Mouse (Mus musculus): ENCODE measurements around the gene Nmrk1. TPM values are rescaled to one million over a fixed set of nuclear protein-coding genes. Genes with fewer than 3 reads are reported as not detected.

Gene Nmrk1
- polyA plus RNA-seq, 1 experiment from 2014 or later = 4.7 TPM

DNA sequence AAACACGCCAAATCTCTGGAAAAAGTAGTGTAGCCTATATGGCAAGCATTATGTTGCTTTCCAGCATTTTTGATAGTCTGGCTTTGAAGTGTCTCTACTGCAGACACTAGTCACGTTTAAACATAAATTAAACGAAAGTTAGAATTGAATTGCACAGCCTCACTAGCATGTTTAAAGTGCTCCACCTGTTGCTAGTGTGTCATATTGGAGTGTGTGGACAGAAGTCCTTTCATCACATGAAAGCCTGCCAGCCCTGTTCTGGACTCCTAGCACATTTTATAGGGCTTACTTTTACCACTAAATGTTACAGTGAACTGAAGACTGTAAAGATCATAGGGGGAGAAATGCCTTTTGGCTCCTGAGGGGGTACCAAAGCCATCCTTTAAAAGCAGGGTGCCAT is 40.7 kb downstream of the Nmrk1 start:
- H3K4me2 ChIP-seq (replicated peaks; ENCODE audit: low read depth) = peak overlapping the region; percentile 85
- H3K36me3 ChIP-seq (ENCODE audit: control insufficient read depth, insufficient read depth) = no peaks in the 10 kb centered on the region
- TF ChIP-seq CTCF (IDR thresholded peaks at IDR 0.05; ENCODE audit: low read depth) = no peak
- no peak overlapping the region for H3K27ac ChIP-seq (ENCODE audit: low read depth, low read length)
- H3K27me3 ChIP-seq (replicated peaks; ENCODE audit: control insufficient read depth, insufficient read depth, low read length) = no peaks in the 10 kb centered on the region
- 66% methylated on average over 3 of the region's 3 CpGs for WGBS
- no peak overlapping the region for H3K9ac ChIP-seq (ENCODE audit: low read depth, low read length)
- no peak overlapping the region for H3K4me3 ChIP-seq (ENCODE audit: low read depth, low read length)
- no peaks in the 10 kb centered on the region for H3K4me1 ChIP-seq (replicated peaks; ENCODE audit: control insufficient read depth, insufficient read depth, low read length)
- H3K9me3 ChIP-seq (ENCODE audit: control insufficient read depth) = no peaks in the 10 kb centered on the region
- ATAC-seq = no peak

GRCm38 (mm10) chr19:18673116-18673515 is 41.4 kb downstream of the Nmrk1 start:
- no peak overlapping the region for H3K4me3 ChIP-seq (ENCODE audit: low read depth, low read length)
- no peaks in the 10 kb centered on the region for H3K36me3 ChIP-seq (ENCODE audit: control insufficient read depth, insufficient read depth)
- no peak overlapping the region for H3K27ac ChIP-seq (ENCODE audit: low read depth, low read length)
- H3K9me3 ChIP-seq (ENCODE audit: control insufficient read depth) = no peaks in the 10 kb centered on the region
- 69% methylated on average over 4 of the region's 4 CpGs for WGBS
- no peaks in the 10 kb centered on the region for H3K27me3 ChIP-seq (replicated peaks; ENCODE audit: control insufficient read depth, insufficient read depth, low read length)
- no peak for ATAC-seq
- H3K9ac ChIP-seq (ENCODE audit: low read depth, low read length) = no peak overlapping the region
- no peaks in the 10 kb centered on the region for H3K4me1 ChIP-seq (replicated peaks; ENCODE audit: control insufficient read depth, insufficient read depth, low read length)
- no peak for TF ChIP-seq CTCF (IDR thresholded peaks at IDR 0.05; ENCODE audit: low read depth)
- H3K4me2 ChIP-seq (replicated peaks; ENCODE audit: low read depth) = no peak overlapping the region

GRCm38 (mm10) chr19:18682142-18682541 is 50.4 kb downstream of the Nmrk1 start:
- WGBS = 69% methylated on average over 4 of the region's 4 CpGs
- no peaks in the 10 kb centered on the region for H3K4me1 ChIP-seq (replicated peaks; ENCODE audit: control insufficient read depth, insufficient read depth, low read length)

DNA sequence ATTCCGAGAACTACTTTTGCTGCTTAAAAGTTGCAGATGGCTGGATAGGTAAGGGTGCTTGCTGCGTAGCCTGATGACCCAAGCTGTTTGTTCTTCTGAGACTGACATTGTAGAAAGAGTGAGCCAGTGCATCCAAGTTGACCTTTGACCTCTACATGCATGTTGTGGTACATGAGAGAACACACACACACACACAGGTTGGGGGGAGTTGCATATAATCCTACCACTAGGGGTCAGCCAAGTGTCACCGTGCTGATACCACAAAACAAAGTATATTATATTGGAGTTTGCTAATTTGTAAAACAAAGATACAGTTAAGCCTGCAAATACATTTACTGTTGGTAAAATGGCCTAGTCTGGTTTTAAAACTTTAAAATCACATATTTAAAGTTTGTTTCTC is 55.8 kb downstream of the Nmrk1 start:
- Histone ChIP-seq H3K27ac (ENCODE audit: low read depth, low read length) (no peak overlapping the region), H3K4me2 (replicated peaks; ENCODE audit: low read depth) (no peak overlapping the region), H3K9ac (ENCODE audit: low read depth, low read length) (no peak overlapping the region), H3K4me3 (ENCODE audit: low read depth, low read length) (no peak overlapping the region), H3K4me1 (replicated peaks; ENCODE audit: control insufficient read depth, insufficient read depth, low read length) (no peaks in the 10 kb centered on the region), H3K9me3 (ENCODE audit: control insufficient read depth) (no peaks in the 10 kb centered on the region), H3K36me3 (ENCODE audit: control insufficient read depth, insufficient read depth) (no peaks in the 10 kb centered on the region), H3K27me3 (replicated peaks; ENCODE audit: control insufficient read depth, insufficient read depth, low read length) (no peaks in the 10 kb centered on the region)
- TF ChIP-seq CTCF (IDR thresholded peaks at IDR 0.05; ENCODE audit: low read depth) = peak; percentile 91
- 70% methylated on average over 3 of the region's 3 CpGs for WGBS
- ATAC-seq = no peak

More at GRCm38 (mm10) chr19:18682142-18682541, 50.4 kb downstream of the Nmrk1 start:
- TF ChIP-seq CTCF (IDR thresholded peaks at IDR 0.05; ENCODE audit: low read depth) = no peak
- ATAC-seq = no peak
- H3K27ac ChIP-seq (ENCODE audit: low read depth, low read length) = no peak overlapping the region
- no peaks in the 10 kb centered on the region for H3K27me3 ChIP-seq (replicated peaks; ENCODE audit: control insufficient read depth, insufficient read depth, low read length)
- no peak overlapping the region for H3K9ac ChIP-seq (ENCODE audit: low read depth, low read length)
- H3K36me3 ChIP-seq (ENCODE audit: control insufficient read depth, insufficient read depth) = 0 out of 2 replicates have a peak, but pooled peaks cover 11% of the 10 kb centered on the region
- no peak overlapping the region for H3K4me2 ChIP-seq (replicated peaks; ENCODE audit: low read depth)
- no peak overlapping the region for H3K4me3 ChIP-seq (ENCODE audit: low read depth, low read length)
- H3K9me3 ChIP-seq (ENCODE audit: control insufficient read depth) = no peaks in the 10 kb centered on the region

- Histone ChIP-seq H3K9me3 (ENCODE audit: control insufficient read depth) (no peaks in the 10 kb centered on the region), H3K27ac (ENCODE audit: low read depth, low read length) (no peak overlapping the region), H3K9ac (ENCODE audit: low read depth, low read length) (no peak overlapping the region), H3K4me1 (replicated peaks; ENCODE audit: control insufficient read depth, insufficient read depth, low read length) (no peaks in the 10 kb centered on the region), H3K4me2 (replicated peaks; ENCODE audit: low read depth) (no peak overlapping the region), H3K4me3 (ENCODE audit: low read depth, low read length) (no peak overlapping the region), H3K27me3 (replicated peaks; ENCODE audit: control insufficient read depth, insufficient read depth, low read length) (no peaks in the 10 kb centered on the region), H3K36me3 (ENCODE audit: control insufficient read depth, insufficient read depth) (0 out of 2 replicates have a peak, but pooled peaks cover 4% of the 10 kb centered on the region)
- no peak for ATAC-seq
- WGBS = 77% methylated on average over 3 of the region's 3 CpGs
- no peak for TF ChIP-seq CTCF (IDR thresholded peaks at IDR 0.05; ENCODE audit: low read depth)
Observed at GRCm38 (mm10) chr19:18692176-18692575, 60.4 kb downstream of the Nmrk1 start.

DNA sequence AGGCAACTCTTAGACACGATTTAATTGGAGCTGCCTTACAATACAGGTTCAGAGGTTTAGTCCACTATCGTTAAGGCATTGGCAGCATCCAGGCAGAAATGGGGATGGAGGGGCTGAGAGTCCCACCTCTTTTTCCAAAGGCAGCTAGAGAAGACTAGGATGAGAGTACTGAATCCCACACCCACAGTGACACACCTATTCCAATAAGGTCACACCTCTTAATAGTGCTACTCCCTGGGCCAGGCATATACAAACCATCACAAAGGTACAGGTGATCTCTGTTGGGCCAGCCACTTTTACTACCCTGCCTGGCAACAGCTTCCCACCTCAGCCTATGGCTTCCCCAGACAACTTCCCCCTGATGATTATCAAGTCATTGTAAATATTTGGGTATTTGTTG is 61.0 kb downstream of the Nmrk1 start:
- Histone ChIP-seq H3K4me3 (ENCODE audit: low read depth, low read length) (no peak overlapping the region), H3K4me2 (replicated peaks; ENCODE audit: low read depth) (no peak overlapping the region), H3K27ac (ENCODE audit: low read depth, low read length) (no peak overlapping the region), H3K27me3 (replicated peaks; ENCODE audit: control insufficient read depth, insufficient read depth, low read length) (no peaks in the 10 kb centered on the region), H3K9me3 (ENCODE audit: control insufficient read depth) (no peaks in the 10 kb centered on the region), H3K9ac (ENCODE audit: low read depth, low read length) (no peak overlapping the region), H3K36me3 (ENCODE audit: control insufficient read depth, insufficient read depth) (0 out of 2 replicates have a peak, but pooled peaks cover 5% of the 10 kb centered on the region), H3K4me1 (replicated peaks; ENCODE audit: control insufficient read depth, insufficient read depth, low read length) (no peaks in the 10 kb centered on the region)
- 90% methylated on average over 2 of the region's 2 CpGs for WGBS
- ATAC-seq = no peak
- no peak for TF ChIP-seq CTCF (IDR thresholded peaks at IDR 0.05; ENCODE audit: low read depth)

DNA sequence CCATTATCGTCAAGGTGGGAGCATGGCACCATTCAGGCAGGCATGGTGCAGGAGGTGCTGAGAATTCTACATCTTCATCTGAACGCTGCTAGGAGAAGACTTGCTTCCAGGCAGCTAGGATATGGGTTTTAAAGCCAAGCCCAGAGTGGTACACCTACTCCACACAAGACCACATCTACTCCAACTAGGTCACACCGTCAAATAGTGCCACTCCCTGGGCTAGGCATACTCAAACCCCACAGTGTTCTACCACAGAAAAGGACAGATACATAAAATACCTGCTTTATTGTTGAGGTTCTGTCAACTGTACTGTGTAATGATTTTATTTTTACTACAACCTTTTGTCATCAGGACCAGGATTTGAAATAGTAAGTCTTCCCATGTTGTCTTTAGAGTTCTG is 63.4 kb downstream of the Nmrk1 start:
- Histone ChIP-seq H3K4me2 (replicated peaks; ENCODE audit: low read depth) (no peak overlapping the region), H3K4me3 (ENCODE audit: low read depth, low read length) (no peak overlapping the region), H3K27ac (ENCODE audit: low read depth, low read length) (no peak overlapping the region), H3K4me1 (replicated peaks; ENCODE audit: control insufficient read depth, insufficient read depth, low read length) (no peaks in the 10 kb centered on the region), H3K27me3 (replicated peaks; ENCODE audit: control insufficient read depth, insufficient read depth, low read length) (no peaks in the 10 kb centered on the region), H3K9me3 (ENCODE audit: control insufficient read depth) (no peaks in the 10 kb centered on the region), H3K9ac (ENCODE audit: low read depth, low read length) (no peak overlapping the region), H3K36me3 (ENCODE audit: control insufficient read depth, insufficient read depth) (0 out of 2 replicates have a peak, but pooled peaks cover 8% of the 10 kb centered on the region)
- TF ChIP-seq CTCF (IDR thresholded peaks at IDR 0.05; ENCODE audit: low read depth) = no peak
- no peak for ATAC-seq
- 95% methylated on average over 3 of the region's 3 CpGs for WGBS

Data from intestine, postnatal 0 days (tissue).